Mouse (Mus musculus) neural tube, embryonic 12.5 days (tissue): ENCODE data around the gene Slc17a5. TPM values are rescaled to one million over a fixed set of nuclear protein-coding genes. Genes with fewer than 3 reads are reported as not detected.
"Not testable (repeated sequence)": the region's sequence is repeated elsewhere in the genome, so short reads cannot be mapped to it uniquely, and the experiment has no call there.

Experiments used
- ATAC-seq: fragments of 200-750 bp; cut with Nextera tagmentation; 2 replicates; pipeline ENCODE4 v1.8.0; 2017; ENCODE audit warnings: low read depth, mild to moderate bottlenecking, moderate TSS enrichment, moderate library complexity; ENCODE audit not compliant: low FRiP score
- H3K27ac ChIP-seq: fragments of 300-500 bp; sonication (generic); 2 replicates; pipeline ENCODE4 v1.5.1; 2016
- H3K27me3 ChIP-seq: fragments of 300-500 bp; sonication (generic); replicated peaks from 2 replicates; pipeline ENCODE4 v1.6.1; 2016; ENCODE audit warnings: mild to moderate bottlenecking
- H3K36me3 ChIP-seq: fragments of 300-500 bp; sonication (generic); 2 replicates; pipeline ENCODE4 v1.6.1; 2016; ENCODE audit warnings: mild to moderate bottlenecking
- H3K4me1 ChIP-seq: fragments of 300-500 bp; sonication (generic); 2 replicates; pipeline ENCODE4 v1.6.1; 2016
- H3K4me2 ChIP-seq: fragments of 300-500 bp; sonication (generic); replicated peaks from 2 replicates; pipeline ENCODE4 v1.6.1; 2016; ENCODE audit warnings: mild to moderate bottlenecking
- H3K4me3 ChIP-seq: fragments of 300-500 bp; sonication (generic); 2 replicates; pipeline ENCODE4 v1.5.1; 2016
- H3K9ac ChIP-seq: fragments of 300-500 bp; sonication (generic); 2 replicates; pipeline ENCODE4 v1.6.1; 2016; ENCODE audit warnings: mild to moderate bottlenecking
- H3K9me3 ChIP-seq: fragments of 300-500 bp; sonication (generic); 2 replicates; pipeline ENCODE4 v1.6.1; 2016; ENCODE audit warnings: mild to moderate bottlenecking
- WGBS: fragments of 180-500 bp; shearing (Covaris S2); methylation state at CpG from one replicate; pipeline ENCODE4 v1.1.7; 2016; 5-methylcytosine and 5-hydroxymethylcytosine counted together
- polyA plus RNA-seq: library from polyadenylated mRNA; unstranded; fragments of >200 nt; fragmentation: Nextera tagmentation; extraction: Ambion mirVana; gene quantifications from 2 replicates; pipeline ENCODE4 v1.2.1, GENCODE M21; 2016

The Slc17a5 gene
- polyA plus RNA-seq, 1 experiment from 2014 or later, result 15.1 TPM

GRCm38 (mm10) chr9:78491169-78491568 is 96.7 kb downstream of the Slc17a5 start:
- H3K9ac ChIP-seq, result no peak overlapping the region
- H3K27me3 ChIP-seq, result no peaks in the 10 kb centered on the region
- ATAC-seq, result no peak
- H3K27ac ChIP-seq, result no peak overlapping the region
- peaks cover 8% of the 10 kb centered on the region; the same call in 1 of the 2 replicates for H3K4me1 ChIP-seq
- H3K36me3 ChIP-seq, result no peaks in the 10 kb centered on the region
- H3K9me3 ChIP-seq, result no peaks in the 10 kb centered on the region
- H3K4me3 ChIP-seq, result no peak overlapping the region
- 86% methylated on average over 3 of the region's 3 CpGs for WGBS
- no peak overlapping the region for H3K4me2 ChIP-seq

DNA sequence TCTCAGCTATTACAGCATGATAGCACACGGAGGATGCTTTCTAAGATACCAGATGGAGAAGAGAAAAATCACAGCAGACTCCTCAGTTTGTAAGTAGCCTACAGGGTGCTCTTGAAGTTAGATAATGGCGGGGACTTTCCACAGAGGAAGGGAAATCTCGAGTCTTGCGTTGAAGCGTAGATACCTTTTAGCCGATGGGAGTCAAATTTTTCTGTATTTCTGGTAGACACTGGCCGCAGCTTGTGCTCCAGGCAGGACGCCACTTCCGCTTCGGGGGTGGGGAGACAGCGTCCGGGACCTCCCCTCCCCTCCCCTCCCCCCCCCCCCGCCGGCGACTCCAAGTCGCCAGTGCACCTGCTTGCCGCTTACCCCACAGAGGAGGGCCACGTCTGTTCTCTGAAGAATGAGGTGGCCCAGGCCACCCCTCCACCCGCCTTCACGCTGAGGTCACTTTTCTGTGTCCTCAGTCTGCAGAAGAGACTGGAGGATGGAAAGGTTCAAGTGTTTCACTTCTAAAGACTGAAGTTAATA is 98.9 kb downstream of the Slc17a5 start, which contains the start of gene Eef1a1:
TSS of gene Eef1a1 (minus strand) at position 262 of the 531 bp plus-strand sequence.
- ATAC-seq, result peak; percentile 81
- Histone ChIP-seq H3K4me2 (peak within 1 kb of the TSS; percentile 72), H3K27me3 (no peaks in the 10 kb centered on the region), H3K27ac (no peak within 1 kb of the TSS), H3K4me3 (peak within 1 kb of the TSS; percentile 33), H3K36me3 (no peaks in the 10 kb centered on the region), H3K4me1 (peaks cover 8% of the 10 kb centered on the region; the same call in 1 of the 2 replicates), H3K9me3 (no peaks in the 10 kb centered on the region), H3K9ac (peak within 1 kb of the TSS; percentile 58)
- WGBS, result 2% methylated on average over 18 of the region's 20 CpGs

DNA sequence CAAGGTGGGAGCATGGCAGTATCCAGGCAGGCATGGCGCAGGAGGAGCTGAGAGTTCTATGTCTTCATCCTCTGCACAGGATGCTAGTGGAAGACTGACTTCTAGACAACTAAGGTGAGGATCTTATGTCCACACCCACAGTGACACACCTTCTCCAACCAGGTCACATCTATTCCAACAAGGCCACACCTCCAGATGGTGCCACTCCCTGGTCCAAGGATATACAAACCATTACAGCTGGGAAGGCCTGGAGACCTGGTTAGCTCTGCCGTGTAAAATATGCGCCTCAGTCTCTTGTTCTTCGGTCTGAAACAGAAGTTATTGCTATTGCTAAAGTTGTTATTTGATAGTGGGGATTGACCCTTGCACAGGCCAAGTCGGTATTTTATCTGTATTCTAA is 99.8 kb downstream of the Slc17a5 start:
- ATAC-seq, H3K9me3 ChIP-seq, H3K27ac ChIP-seq, H3K27me3 ChIP-seq, H3K4me2 ChIP-seq, H3K4me3 ChIP-seq, H3K4me1 ChIP-seq, H3K9ac ChIP-seq, H3K36me3 ChIP-seq: not testable (repeated sequence)
- 97% methylated on average over 5 of the region's 5 CpGs for WGBS

Other genes with a start within 250 kb of the Slc17a5 start
- gene Gsta2, start 232.3 kb downstream of the Slc17a5 start, polyA plus RNA-seq, result not detected in 2 replicates
- 0.70 TPM in 1 of 2 replicates, not detected in the other for gene Dppa5a, start 219.9 kb downstream of the Slc17a5 start, polyA plus RNA-seq
- gene Ooep, start 209.3 kb downstream of the Slc17a5 start, polyA plus RNA-seq, result 2.1 and 2.3 TPM in 2 replicates
- 0.32 and 0.39 TPM in 2 replicates for gene Ddx43, start 192.3 kb downstream of the Slc17a5 start, polyA plus RNA-seq
- gene Cgas, start 144.8 kb downstream of the Slc17a5 start, polyA plus RNA-seq, result 0.73 and 1.3 TPM in 2 replicates
- 25.6 and 26.5 TPM in 2 replicates for gene Mto1, start 139.8 kb downstream of the Slc17a5 start, polyA plus RNA-seq
- gene Gm17324, start 139.3 kb downstream of the Slc17a5 start, polyA plus RNA-seq, result 0.78 and 1.2 TPM in 2 replicates
- 3,212 and 3,225 TPM in 2 replicates for gene Eef1a1, start 98.9 kb downstream of the Slc17a5 start, polyA plus RNA-seq
- gene Cd109, start 27.5 kb upstream of the Slc17a5 start, polyA plus RNA-seq, result 3.2 and 3.7 TPM in 2 replicates